Mouse (Mus musculus): Measurements from ENCODE around the gene Ccdc83.

Gene Ccdc83

GRCm38 (mm10) chr7:90265289-90265970, at the start of gene Ccdc83:
Ccdc83 (minus strand) TSS chr7:90265777.
- peak; percentile 87 for DNase-seq

GRCm38 (mm10) chr7:90313421-90313820, 47.8 kb upstream of the Ccdc83 start:
- DNase-seq: no peak

- no peak for DNase-seq
These were observed 46.7 kb upstream of the Ccdc83 start for GRCm38 (mm10) chr7:90312151-90312883.

GRCm38 (mm10) chr7:90308003-90308402, 42.4 kb upstream of the Ccdc83 start:
- DNase-seq: no peak

- DNase-seq: no peak
These were observed 41.4 kb upstream of the Ccdc83 start for GRCm38 (mm10) chr7:90306968-90307367.

- peak; percentile 72 for DNase-seq
These were observed 40.5 kb upstream of the Ccdc83 start for GRCm38 (mm10) chr7:90306079-90306478.

GRCm38 (mm10) chr7:90302647-90303552, 37.3 kb upstream of the Ccdc83 start:
- DNase-seq: peak; percentile 37

- DNase-seq: peak; percentile 66
These were observed 36.5 kb upstream of the Ccdc83 start, which contains the start of gene Sytl2 for GRCm38 (mm10) chr7:90301942-90302646. Sytl2 (plus strand) TSS chr7:90302252.

GRCm38 (mm10) chr7:90291885-90292284, 26.3 kb upstream of the Ccdc83 start:
- DNase-seq: no peak

- no peak for DNase-seq
These were observed 19.2 kb upstream of the Ccdc83 start for GRCm38 (mm10) chr7:90284793-90285192.

- DNase-seq: no peak
These were observed 17.2 kb upstream of the Ccdc83 start for GRCm38 (mm10) chr7:90282786-90283185.

- DNase-seq: no peak
These were observed 16.4 kb upstream of the Ccdc83 start for GRCm38 (mm10) chr7:90281759-90282546.

- no peak for DNase-seq
These were observed 15.3 kb upstream of the Ccdc83 start for GRCm38 (mm10) chr7:90280878-90281277.

GRCm38 (mm10) chr7:90280274-90280875, 14.8 kb upstream of the Ccdc83 start:
- DNase-seq: peak; percentile 52

- no peak for DNase-seq
These were observed 13.6 kb upstream of the Ccdc83 start for GRCm38 (mm10) chr7:90279136-90279535.

GRCm38 (mm10) chr7:90277769-90278168, 12.2 kb upstream of the Ccdc83 start:
- no peak for DNase-seq

GRCm38 (mm10) chr7:90277246-90277645, 11.7 kb upstream of the Ccdc83 start:
- DNase-seq: no peak

GRCm38 (mm10) chr7:90274561-90275100, 9.1 kb upstream of the Ccdc83 start:
- no peak for DNase-seq

- DNase-seq: no peak
These were observed 4.6 kb upstream of the Ccdc83 start for GRCm38 (mm10) chr7:90270141-90270540.

GRCm38 (mm10) chr7:90261902-90262599, 3.5 kb downstream of the Ccdc83 start:
- no peak for DNase-seq

Measured in embryo, embryonic 11 days (tissue).